Mouse (Mus musculus) midbrain, embryonic 15.5 days (tissue): ENCODE results near the gene Wdr24. TPM values are rescaled to one million over a fixed set of nuclear protein-coding genes. Genes with fewer than 3 reads are reported as not detected.

Source experiments
- ATAC-seq: fragments of 200-750 bp; cut with Nextera tagmentation; replicated peaks from 2 replicates; pipeline ENCODE4 v1.8.0; 2017; ENCODE audit warnings: moderate TSS enrichment
- H3K27ac ChIP-seq: fragments of 300-500 bp; sonication (generic); 2 replicates; pipeline ENCODE4 v1.5.1; 2015; ENCODE audit warnings: mild to moderate bottlenecking, inconsistent platforms
- H3K27me3 ChIP-seq: fragments of 300-500 bp; sonication (generic); replicated peaks from 2 replicates; pipeline ENCODE4 v1.6.1; 2015; ENCODE audit warnings: inconsistent platforms
- H3K36me3 ChIP-seq: fragments of 300-500 bp; sonication (generic); replicated peaks from 2 replicates; pipeline ENCODE4 v1.6.1; 2015; ENCODE audit warnings: inconsistent platforms
- H3K4me1 ChIP-seq: fragments of 300-500 bp; sonication (generic); 2 replicates; pipeline ENCODE4 v1.6.1; 2015; ENCODE audit warnings: inconsistent platforms
- H3K4me2 ChIP-seq: fragments of 300-500 bp; sonication (generic); 2 replicates; pipeline ENCODE4 v1.6.1; 2015; ENCODE audit warnings: inconsistent platforms, mild to moderate bottlenecking, moderate library complexity
- H3K4me3 ChIP-seq: fragments of 300-500 bp; sonication (generic); 2 replicates; pipeline ENCODE4 v1.5.1; 2015; ENCODE audit warnings: mild to moderate bottlenecking, inconsistent platforms
- H3K9ac ChIP-seq: fragments of 300-500 bp; sonication (generic); 2 replicates; pipeline ENCODE4 v1.6.1; 2015; ENCODE audit warnings: mild to moderate bottlenecking, inconsistent platforms
- H3K9me3 ChIP-seq: fragments of 300-500 bp; sonication (generic); 2 replicates; pipeline ENCODE4 v1.6.1; 2016; ENCODE audit warnings: inconsistent platforms
- WGBS: fragments of 180-500 bp; shearing (Covaris S2); methylation state at CpG from one replicate; pipeline ENCODE4 v1.1.7; 2015; ENCODE audit warnings: mixed read lengths; 5-methylcytosine and 5-hydroxymethylcytosine counted together
- polyA plus RNA-seq: library from polyadenylated mRNA; unstranded; fragments of >200 nt; fragmentation: Nextera tagmentation; extraction: Ambion mirVana; gene quantifications from 2 replicates; pipeline ENCODE4 v1.2.1, GENCODE M21; 2015

Gene Wdr24
- polyA plus RNA-seq, 1 experiment from 2014 or later, result 35.2 TPM

- Histone ChIP-seq H3K9ac (peak overlapping the region; percentile 86; the same call in 1 of the 2 replicates), H3K4me2 (peak overlapping the region; percentile 80; the same call in 1 of the 2 replicates), H3K9me3 (no peaks in the 10 kb centered on the region)
Observed at GRCm38 (mm10) chr17:25827546-25828222, 4.3 kb downstream of the Wdr24 start.

GRCm38 (mm10) chr17:25828223-25828594 lies 4.8 kb downstream of the Wdr24 start:
- Histone ChIP-seq H3K36me3 (0 out of 2 replicates have a peak, but pooled peaks cover 31% of the 10 kb centered on the region), H3K27me3 (no peaks in the 10 kb centered on the region), H3K4me3 (peak overlapping the region; percentile 66), H3K9me3 (no peaks in the 10 kb centered on the region), H3K4me1 (peaks cover 82% of the 10 kb centered on the region), H3K4me2 (peak overlapping the region; percentile 80), H3K27ac (peak overlapping the region; percentile 91), H3K9ac (peak overlapping the region; percentile 86; the same call in 1 of the 2 replicates)
- ATAC-seq, result no peak
- WGBS, result 83% methylated on average over 8 of the region's 8 CpGs

More at GRCm38 (mm10) chr17:25827546-25828222, 4.3 kb downstream of the Wdr24 start:
- 92% methylated on average over 22 of the region's 22 CpGs for WGBS
- Histone ChIP-seq H3K4me1 (peaks cover 82% of the 10 kb centered on the region), H3K36me3 (0 out of 2 replicates have a peak, but pooled peaks cover 31% of the 10 kb centered on the region), H3K27ac (peak overlapping the region; percentile 91), H3K27me3 (no peaks in the 10 kb centered on the region), H3K4me3 (0 out of 2 replicates have a peak overlapping the region, but pooled peaks have one; percentile 66)
- ATAC-seq, result no peak

DNA sequence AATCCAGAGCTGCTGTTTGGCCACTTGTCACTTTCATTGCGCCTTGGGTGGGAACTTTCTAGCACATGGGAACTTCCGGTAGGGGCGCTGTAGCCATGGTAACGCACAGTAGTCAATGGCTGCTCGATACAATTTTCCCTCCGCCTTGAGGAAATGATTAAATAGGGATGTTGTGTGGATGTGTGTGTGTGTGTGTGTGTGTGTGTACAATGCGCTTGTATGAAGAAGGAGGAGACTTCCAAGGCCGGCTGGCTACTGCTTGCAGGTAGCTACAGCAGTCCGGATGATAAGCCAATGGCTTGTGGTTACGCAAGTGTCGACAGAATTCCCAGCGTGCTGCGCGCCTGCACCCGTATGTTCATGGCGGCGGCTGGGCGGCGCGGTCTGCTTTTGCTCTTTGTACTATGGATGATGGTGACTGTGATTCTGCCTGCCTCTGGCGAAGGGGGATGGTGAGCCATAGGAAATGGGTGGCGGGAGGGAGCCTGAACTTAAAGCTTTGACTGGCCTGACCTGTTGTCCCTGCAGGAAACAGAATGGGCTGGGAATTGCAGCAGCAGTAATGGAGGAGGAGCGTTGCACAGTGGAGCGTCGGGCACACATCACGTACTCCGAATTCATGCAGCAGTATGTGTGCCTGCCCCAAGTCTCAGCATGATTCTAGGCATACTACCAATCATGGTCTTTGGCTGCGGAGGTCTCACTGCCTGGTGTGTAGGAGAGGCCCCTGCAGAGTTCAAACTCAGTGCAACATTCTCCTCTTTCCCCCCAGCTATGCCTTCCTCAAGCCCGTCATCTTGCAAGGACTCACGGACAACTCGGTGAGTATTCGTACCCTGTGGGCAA lies 5.5 kb downstream of the Wdr24 start, which contains the start of gene Jmjd8:
Gene Jmjd8, plus strand, starts transcription at position 156 of the 846 bp plus-strand sequence.
- ATAC-seq, result peak; percentile 59
- no peaks in the 10 kb centered on the region for H3K27me3 ChIP-seq
- peak within 1 kb of the TSS; percentile 91 for H3K27ac ChIP-seq
- 1% methylated on average over 32 of the region's 32 CpGs for WGBS
- H3K9ac ChIP-seq, result peak within 1 kb of the TSS; percentile 86
- H3K36me3 ChIP-seq, result 0 out of 2 replicates have a peak, but pooled peaks cover 31% of the 10 kb centered on the region
- H3K4me1 ChIP-seq, result peaks cover 84% of the 10 kb centered on the region
- H3K9me3 ChIP-seq, result no peaks in the 10 kb centered on the region
- H3K4me2 ChIP-seq, result peak within 1 kb of the TSS; percentile 80
- H3K4me3 ChIP-seq, result peak within 1 kb of the TSS; percentile 66

- Histone ChIP-seq H3K4me3 (peak overlapping the region; percentile 66), H3K9ac (peak overlapping the region; percentile 86), H3K27me3 (no peaks in the 10 kb centered on the region), H3K4me1 (peaks cover 84% of the 10 kb centered on the region), H3K4me2 (peak overlapping the region; percentile 80), H3K9me3 (no peaks in the 10 kb centered on the region), H3K36me3 (0 out of 2 replicates have a peak, but pooled peaks cover 31% of the 10 kb centered on the region), H3K27ac (peak overlapping the region; percentile 91)
- ATAC-seq, result no peak
- 36% methylated on average over 8 of the region's 8 CpGs for WGBS
Observed at GRCm38 (mm10) chr17:25829558-25830017, 6.2 kb downstream of the Wdr24 start.

DNA sequence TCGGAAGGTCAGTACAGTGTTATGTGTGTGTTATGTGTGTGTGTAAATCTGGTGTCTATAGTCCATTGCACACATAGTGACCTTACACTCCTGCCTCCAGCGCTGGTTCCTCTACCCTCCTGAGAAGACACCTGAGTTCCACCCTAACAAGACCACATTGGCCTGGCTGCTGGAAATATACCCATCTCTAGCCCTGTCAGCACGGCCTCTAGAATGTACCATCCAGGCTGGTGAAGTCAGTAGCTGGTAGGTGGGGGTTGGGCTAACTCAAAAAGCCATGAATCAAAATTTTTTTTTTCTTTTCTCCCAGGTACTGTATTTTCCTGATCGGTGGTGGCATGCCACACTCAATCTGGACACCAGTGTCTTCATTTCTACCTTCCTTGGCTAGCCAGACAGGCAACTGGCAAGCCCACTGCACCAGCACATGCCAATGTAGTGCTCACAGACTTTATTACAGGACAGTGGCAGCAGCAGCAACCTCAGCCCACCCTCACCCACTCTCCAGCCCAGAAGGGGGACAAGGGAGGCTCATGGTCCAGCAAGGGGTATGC lies 6.8 kb downstream of the Wdr24 start:
- Histone ChIP-seq H3K9ac (no peak overlapping the region), H3K9me3 (no peaks in the 10 kb centered on the region), H3K4me2 (peak overlapping the region; percentile 80), H3K27me3 (no peaks in the 10 kb centered on the region), H3K27ac (no peak overlapping the region), H3K4me3 (peak overlapping the region; percentile 66), H3K4me1 (peaks cover 84% of the 10 kb centered on the region), H3K36me3 (0 out of 2 replicates have a peak, but pooled peaks cover 31% of the 10 kb centered on the region)
- WGBS, result 94% methylated on average over 4 of the region's 4 CpGs
- ATAC-seq, result no peak

DNA sequence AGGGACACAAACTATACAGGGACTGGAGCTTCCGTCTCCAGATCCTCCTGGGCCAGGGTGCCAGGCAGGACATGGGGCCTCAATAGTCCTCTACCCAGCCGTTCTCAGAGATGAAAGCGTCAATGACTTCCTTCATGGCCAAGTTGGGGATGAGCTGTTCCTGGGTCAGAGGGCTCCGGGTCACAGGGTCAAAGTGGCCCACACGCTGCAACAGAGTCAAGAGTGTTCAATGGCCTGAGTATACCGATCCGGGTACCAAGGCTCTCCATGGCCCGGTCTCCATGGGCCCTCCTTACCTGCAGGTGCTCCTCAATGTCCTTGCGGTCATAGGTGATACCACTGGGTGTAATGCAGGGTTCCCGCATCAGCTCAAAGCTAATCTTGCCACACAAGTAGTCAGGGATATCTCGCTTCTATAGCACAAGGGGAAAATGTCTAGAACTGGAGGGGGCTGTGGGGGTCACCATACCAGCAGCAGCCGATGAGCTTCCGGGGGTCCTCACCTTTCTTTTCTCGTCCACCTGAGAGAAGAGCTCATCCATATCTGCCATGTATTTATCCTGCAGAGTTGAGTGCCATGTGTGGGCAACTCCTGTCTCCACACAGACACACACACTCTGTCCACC lies 7.5 kb downstream of the Wdr24 start:
- 0 out of 2 replicates have a peak, but pooled peaks cover 31% of the 10 kb centered on the region for H3K36me3 ChIP-seq
- 86% methylated on average over 14 of the region's 14 CpGs for WGBS

DNA sequence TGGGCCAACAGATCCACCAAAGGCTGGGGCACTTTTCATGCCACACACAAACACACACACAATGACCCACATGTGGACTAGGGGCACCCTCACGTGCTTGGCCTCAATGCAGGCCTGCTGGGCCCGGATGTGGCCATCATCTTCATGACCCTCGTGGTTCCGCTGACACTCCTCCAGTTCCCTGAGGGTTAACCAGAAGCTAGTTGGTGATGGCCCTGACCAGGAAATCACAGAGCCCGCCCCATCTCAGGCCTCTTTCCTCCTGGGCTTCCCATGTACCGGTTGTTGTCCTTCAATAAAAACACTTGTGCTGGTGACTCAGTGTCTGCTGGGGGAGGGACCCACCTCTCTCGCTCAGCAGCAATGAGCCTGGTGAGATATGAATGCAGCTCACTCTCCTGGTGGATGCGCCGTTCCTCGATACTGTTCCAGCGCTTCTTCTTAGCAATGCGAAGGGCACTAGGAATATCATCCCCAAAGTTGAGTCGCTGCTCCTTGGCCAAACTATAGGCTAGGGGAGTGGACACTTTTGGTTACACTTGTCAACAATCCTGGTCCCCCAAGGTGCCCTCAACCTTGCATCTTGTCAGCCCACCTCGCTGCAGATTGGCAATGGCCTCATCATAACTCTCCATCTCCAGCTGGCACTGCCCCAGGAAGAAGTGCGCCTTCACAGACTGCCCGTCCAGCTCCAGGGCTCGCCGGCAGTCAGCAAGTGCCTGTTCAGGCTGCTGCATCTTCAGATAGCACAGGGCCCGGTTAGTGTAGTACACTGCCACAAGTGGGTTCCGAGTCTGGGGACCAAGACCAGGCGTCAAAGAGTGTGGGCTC lies 8.2 kb downstream of the Wdr24 start:
- ATAC-seq, result no peak
- Histone ChIP-seq H3K4me2 (peak overlapping the region; percentile 95), H3K27ac (peak overlapping the region; percentile 96), H3K9me3 (no peaks in the 10 kb centered on the region), H3K4me3 (peak overlapping the region; percentile 80), H3K9ac (peak overlapping the region; percentile 77), H3K36me3 (0 out of 2 replicates have a peak, but pooled peaks cover 30% of the 10 kb centered on the region), H3K27me3 (no peaks in the 10 kb centered on the region), H3K4me1 (peaks cover 84% of the 10 kb centered on the region)
- 63% methylated on average over 21 of the region's 21 CpGs for WGBS

More for the DNA sequence above, 7.5 kb downstream of the Wdr24 start:
- no peak for ATAC-seq
- H3K27ac ChIP-seq, result no peak overlapping the region
- H3K4me2 ChIP-seq, result peak overlapping the region; percentile 95
- no peak overlapping the region; the same call in 1 of the 2 replicates for H3K4me3 ChIP-seq
- H3K9ac ChIP-seq, result no peak overlapping the region
- H3K9me3 ChIP-seq, result no peaks in the 10 kb centered on the region
- no peaks in the 10 kb centered on the region for H3K27me3 ChIP-seq
- H3K4me1 ChIP-seq, result peaks cover 84% of the 10 kb centered on the region

- no peaks in the 10 kb centered on the region for H3K9me3 ChIP-seq
- H3K4me2 ChIP-seq, result peak overlapping the region; percentile 95
- peak; percentile 91 for ATAC-seq
- no peaks in the 10 kb centered on the region for H3K27me3 ChIP-seq
- H3K36me3 ChIP-seq, result 0 out of 2 replicates have a peak, but pooled peaks cover 21% of the 10 kb centered on the region
- H3K4me3 ChIP-seq, result peak overlapping the region; percentile 80
- peak overlapping the region; percentile 77 for H3K9ac ChIP-seq
- WGBS, result under 1% methylated on average over 76 of the region's 77 CpGs
- peaks cover 84% of the 10 kb centered on the region for H3K4me1 ChIP-seq
- peak overlapping the region; percentile 96 for H3K27ac ChIP-seq
Observed at GRCm38 (mm10) chr17:25832436-25833290, 9.2 kb downstream of the Wdr24 start.

DNA sequence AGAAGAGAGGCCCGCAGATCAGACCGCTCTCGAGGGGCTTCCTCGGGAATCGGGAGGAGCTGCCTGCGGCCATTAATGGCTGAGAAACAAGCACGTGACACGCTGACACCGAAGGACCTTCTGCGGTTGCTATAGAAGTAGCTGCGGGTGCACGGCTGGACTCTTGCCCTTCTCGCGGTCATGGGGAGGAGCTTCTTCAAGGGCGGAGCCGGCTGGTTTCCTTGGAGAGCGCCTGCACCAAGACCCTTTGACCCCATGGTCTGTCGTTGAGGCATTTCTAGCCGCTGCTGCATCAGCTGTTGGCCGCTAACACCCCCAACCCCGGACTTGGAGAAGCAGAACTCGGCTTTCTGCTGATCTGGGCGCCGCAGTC lies 9.8 kb downstream of the Wdr24 start, which contains the start of gene Stub1:
Gene Stub1, minus strand, starts transcription at position 114 of the 373 bp plus-strand sequence.
- ATAC-seq, result peak; percentile 41
- WGBS, result under 1% methylated on average over 24 of the region's 24 CpGs
- H3K4me1 ChIP-seq, result peaks cover 84% of the 10 kb centered on the region

DNA sequence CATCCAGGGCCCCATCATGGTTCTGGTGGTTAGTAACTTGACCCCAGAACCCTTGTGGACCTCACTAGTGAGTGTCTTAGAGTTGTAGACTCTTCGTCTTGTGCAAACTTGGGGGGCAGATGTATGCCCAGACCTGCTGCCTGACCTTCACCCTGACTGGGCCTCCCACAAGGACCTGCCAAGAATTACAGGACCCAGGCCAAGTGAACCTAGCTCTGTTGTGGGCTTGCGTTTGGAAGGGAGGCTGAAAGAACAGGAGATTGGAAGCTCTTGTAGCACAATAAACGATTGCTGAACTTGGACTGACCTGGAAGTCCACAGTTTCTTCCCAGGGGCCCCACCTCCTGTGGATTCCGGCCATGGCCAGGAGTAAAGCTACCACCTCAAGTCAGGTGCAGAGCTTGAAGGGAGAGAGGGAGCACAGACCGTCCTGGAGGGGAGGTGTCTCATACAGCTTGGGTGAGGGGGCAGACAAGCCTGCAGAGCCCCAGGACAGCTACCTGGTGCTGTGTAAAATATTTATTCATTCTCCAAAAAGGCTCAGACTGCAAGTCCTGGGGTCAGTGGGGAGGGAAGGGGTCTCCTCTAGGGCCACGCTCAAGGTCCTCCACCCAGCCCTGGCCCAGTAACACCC lies 10.7 kb downstream of the Wdr24 start:
- 59% methylated on average over 6 of the region's 6 CpGs for WGBS
- Histone ChIP-seq H3K9ac (peak overlapping the region; percentile 77), H3K4me2 (peak overlapping the region; percentile 95), H3K4me1 (peaks cover 80% of the 10 kb centered on the region), H3K9me3 (no peaks in the 10 kb centered on the region), H3K27me3 (no peaks in the 10 kb centered on the region), H3K36me3 (0 out of 2 replicates have a peak, but pooled peaks cover 19% of the 10 kb centered on the region), H3K4me3 (peak overlapping the region; percentile 80), H3K27ac (peak overlapping the region; percentile 96)
- no peak for ATAC-seq

More for the DNA sequence above, 9.8 kb downstream of the Wdr24 start, which contains the start of gene Stub1:
- H3K4me3 ChIP-seq, result peak within 1 kb of the TSS; percentile 80
- H3K4me2 ChIP-seq, result peak within 1 kb of the TSS; percentile 95
- H3K9ac ChIP-seq, result peak within 1 kb of the TSS; percentile 77
- 0 out of 2 replicates have a peak, but pooled peaks cover 19% of the 10 kb centered on the region for H3K36me3 ChIP-seq
- peak within 1 kb of the TSS; percentile 96 for H3K27ac ChIP-seq
- no peaks in the 10 kb centered on the region for H3K9me3 ChIP-seq
- no peaks in the 10 kb centered on the region for H3K27me3 ChIP-seq
